Mouse (Mus musculus) left cerebral cortex, postnatal 10 days (tissue): ENCODE results near the gene Lztr1. TPM values are rescaled to one million over a fixed set of nuclear protein-coding genes. Genes with fewer than 3 reads are reported as not detected.
"Not testable (repeated sequence)": the region's sequence is repeated elsewhere in the genome, so short reads cannot be mapped to it uniquely, and the experiment has no call there.

Experiments
- DNase-seq, 2 experiments: peaks; one replicate each; pipeline ENCODE4 v3.0.0; 2021 to 2022; ENCODE audit warnings: low spot score in 2 of 2, mixed read lengths in 1 of 2; ENCODE audit errors: extremely low spot score in 1 of 2
- intact Hi-C: fragments of 180-260 bp; cut with DNase I; formaldehyde crosslinking; loops from one replicate; pipeline ENCODE4 v1.15.1; 2025
- total RNA-seq, 2 experiments: library from RNA; stranded (reverse); gene quantifications; 2 replicates each; pipeline ENCODE4 v1.2.3; 2021

Lztr1 gene
- total RNA-seq, 2 experiments from 2014 or later: 162 to 169 TPM

DNA sequence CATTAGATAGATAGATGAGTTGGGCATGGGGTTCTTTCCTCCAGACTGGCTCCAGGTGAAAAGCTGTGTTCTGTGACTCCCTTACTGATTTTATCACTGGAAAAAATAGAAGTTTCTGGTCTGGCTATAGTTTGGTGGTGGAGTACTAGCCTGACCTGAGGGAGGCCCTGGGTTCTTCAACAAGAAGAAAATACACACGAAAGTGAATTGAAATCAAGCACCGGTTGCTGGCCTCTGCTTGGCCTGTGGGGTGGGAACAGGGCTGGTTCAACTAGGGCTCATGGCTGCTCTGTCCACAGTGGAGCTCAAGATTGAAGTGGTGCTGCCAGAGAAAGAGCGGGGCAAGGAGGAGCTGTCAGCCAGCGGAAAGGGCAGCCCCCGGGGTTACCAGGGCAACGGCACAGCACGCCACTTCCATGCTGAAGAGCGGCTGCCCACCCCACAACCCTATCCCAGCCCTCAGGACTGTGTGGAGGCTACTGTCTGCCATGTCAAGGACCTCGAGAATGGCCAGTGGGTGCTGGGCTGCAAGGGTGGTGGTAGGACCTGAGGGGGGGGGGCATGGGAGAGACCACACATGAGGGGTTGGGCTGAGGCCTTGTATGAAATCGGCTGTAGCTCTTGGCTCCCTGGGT is 9.1 kb upstream of the Lztr1 start:
- intact Hi-C loops: no loop called here
- peak in 1 of 2 experiments; percentile 81 for DNase-seq

DNA sequence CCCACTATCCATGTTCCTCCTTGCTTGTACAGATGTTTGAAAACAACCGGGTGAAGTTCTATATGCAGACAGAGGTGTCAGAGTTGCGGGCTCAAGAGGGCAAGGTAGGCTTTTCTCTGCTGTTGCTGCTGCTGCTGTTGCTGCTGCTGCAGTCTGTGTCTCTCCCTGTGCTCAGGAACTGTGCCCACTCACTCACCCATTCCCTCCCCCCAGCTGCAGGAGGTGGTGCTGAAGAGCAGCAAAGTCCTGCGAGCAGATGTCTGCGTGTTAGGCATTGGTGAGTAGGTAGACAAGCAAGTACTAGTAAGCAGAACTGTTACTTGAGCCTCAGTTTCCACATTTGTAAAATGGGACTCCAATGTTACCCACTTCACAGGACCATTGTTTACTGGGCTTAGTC is 5.8 kb upstream of the Lztr1 start:
- intact Hi-C loops: no loop called here
- DNase-seq: no peak

DNA sequence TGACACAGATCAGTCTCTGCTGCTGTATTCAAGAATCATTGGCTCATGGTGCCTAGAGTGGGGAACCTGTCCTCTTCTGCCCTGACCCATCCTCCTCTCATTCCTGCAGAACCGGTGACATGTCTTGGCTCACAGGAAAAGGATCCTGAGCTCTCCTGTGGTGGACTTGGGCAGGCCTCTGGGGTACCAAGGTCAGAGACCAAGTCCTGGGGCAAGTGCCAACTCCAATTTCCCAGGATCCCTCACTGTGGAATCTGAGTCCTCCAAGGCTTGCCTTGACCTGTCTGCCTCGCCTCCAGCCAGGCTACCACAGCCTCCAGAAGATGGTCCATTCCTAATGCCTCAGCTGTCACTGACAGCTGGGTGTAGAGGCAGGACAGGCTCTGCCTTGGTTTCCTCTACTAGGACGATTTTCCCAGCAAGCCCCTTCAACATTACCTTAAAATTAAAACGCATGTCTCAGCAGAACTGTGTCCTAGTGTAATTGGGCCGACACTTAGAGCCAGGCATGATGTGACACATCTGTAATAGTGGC is 1.4 kb upstream of the Lztr1 start:
- DNase-seq: no peak
- intact Hi-C loops: no loop called here

DNA sequence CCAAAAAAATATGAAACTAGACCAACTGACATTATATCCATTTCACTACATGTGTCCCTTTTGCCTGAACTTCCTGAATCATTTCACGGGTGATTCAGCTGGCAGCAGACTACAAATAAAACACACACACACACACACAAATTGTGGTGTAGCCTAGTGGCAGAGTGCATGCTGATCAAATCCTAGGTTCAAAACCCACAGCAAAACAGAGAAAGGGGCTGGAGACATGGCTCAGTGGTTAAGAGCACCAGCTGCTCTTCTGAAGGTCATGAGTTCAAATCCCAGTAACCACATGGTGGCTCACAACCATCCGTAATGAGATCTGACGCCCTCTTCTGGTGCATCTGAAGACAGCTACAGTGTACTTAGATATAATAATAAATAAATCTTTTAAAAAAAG is 457 bp upstream of the Lztr1 start:
- intact Hi-C loops, DNase-seq: not testable (repeated sequence)

DNA sequence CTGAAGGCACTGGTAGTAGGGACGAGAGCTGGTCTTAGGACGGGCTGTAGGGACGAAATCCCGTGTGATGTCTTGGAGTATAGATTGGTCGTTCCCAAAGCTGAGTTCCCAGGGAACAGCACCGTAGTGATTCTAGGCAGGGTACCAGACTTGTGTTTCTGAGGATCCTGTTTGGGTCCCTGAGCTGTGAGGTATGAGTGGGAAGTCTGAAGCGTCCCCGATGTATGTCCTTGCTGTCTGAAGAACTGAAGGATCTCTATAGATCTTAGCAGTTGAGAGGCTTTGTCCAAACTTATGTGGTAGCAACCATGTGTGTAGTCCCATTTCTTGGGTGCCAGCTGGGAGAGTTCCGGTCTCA is 731 bp downstream of the Lztr1 start:
- intact Hi-C loops: no loop called here
- no peak for DNase-seq

DNA sequence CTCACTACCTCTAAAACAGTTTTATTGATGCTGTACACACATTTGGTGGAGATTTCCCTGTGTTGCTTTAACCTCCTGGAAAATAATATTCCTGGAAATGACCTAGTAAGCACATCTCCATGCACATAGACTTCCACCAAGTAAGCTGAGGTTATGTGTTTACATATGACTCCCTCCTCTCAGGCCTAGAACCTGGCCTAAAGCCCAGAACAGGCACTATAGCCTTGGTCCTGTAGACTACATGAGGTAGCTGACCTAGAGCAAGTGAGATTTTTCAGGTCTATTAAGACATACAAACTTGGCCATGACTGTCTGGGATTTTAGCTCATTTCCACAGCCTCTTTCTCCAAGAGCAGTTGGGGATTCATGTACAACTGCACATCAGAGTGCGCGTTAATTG is 1.7 kb downstream of the Lztr1 start:
- no peak for DNase-seq
- intact Hi-C loops: no loop called here

DNA sequence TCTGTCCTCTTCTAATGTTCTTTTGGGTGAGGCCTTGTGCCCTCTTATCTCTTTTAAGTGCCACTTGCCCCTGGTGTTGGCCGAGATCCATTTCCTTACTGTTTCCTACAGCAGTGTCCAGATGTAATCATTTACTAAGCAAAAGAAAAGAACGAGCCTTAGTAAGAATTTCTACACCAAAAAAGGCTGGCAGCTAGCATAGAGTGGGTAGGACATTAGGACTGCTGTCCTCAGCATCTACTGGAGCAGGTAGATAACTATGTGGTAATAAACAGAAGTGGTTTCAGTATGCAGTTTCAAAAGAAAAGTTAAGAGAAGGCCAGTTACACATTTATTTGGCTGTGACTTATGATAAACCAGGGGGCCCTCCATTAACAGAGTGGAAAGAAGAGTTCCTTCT is 2.2 kb downstream of the Lztr1 start:
- DNase-seq: no peak
- intact Hi-C loops: no loop called here

DNA sequence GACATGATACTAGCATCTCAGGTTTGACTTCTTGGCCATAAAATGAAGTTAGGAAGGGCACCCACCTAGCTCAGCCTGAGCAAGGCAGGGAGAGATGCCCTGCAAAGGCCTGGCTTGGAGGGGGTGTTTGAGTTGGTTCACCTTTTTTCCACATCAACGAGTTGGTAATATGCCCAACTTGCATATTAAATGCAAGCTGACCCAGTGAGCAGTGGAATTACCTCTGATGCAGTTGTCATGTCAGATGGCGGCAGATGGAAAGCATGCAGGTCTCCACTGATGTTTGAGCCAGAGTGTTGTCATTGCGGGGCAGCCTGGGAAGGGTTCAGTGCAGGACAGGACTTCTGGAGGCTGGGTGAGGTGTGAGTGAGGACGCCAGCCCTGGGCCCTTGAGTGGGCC is 2.9 kb downstream of the Lztr1 start:
- intact Hi-C loops: no loop called here
- DNase-seq: no peak

DNA sequence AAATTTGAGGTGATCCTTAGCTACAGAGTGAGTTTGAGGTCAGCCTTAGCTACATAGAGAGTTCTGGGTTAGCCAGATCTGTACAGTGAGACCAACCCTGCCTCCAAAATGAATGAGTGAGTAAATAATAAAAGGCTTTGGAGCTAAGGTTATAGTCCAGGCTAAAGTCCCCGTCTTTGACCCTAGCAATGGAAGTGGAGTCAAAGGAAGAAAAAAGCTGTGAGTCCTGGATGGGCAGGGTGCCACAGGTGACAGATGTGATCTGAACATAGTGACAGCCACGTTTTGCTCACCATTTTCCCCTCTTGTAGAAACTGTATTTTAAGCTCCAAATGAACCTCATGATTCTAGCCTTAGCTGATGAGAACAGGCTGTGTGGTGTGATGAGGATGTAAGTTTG is 10.4 kb downstream of the Lztr1 start:
- no peak for DNase-seq
- intact Hi-C loops: no loop called here

DNA sequence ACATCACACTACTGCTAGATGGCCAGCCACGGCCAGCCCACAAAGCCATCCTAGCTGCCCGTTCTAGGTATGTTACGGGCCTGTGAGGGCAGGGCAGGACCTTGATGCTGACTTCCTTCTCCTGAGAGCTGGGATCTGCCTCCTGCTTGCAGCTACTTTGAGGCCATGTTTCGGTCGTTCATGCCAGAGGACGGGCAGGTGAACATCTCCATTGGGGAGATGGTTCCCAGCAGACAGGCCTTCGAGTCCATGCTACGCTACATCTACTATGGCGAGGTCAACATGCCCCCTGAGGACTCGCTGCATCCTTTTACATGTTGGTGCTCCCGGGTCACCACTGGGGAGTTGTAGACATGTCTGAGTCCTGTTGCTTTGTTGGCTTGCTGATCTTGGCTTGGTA is 15.7 kb downstream of the Lztr1 start:
- intact Hi-C loops: no loop called here
- DNase-seq: no peak

DNA sequence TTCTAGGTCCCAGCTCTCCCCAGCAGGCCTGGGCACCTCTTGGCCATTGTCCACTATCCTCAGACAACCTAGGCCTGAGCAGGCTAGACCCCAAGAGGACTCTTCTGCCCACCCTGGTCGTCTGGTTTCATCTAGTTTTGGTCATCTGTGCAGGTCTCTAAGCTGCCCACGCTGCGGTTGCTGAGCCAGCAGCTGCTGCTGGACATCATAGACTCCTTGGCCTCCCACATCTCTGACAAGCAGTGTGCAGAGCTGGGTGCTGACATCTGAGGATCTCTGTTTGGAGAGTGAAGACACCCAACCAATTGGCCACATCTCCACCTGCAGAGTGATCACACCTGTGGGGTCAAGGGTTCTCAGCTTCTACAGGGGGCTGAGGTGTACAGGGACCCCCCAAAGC is 17.0 kb downstream of the Lztr1 start:
- intact Hi-C loops: no loop called here

DNA sequence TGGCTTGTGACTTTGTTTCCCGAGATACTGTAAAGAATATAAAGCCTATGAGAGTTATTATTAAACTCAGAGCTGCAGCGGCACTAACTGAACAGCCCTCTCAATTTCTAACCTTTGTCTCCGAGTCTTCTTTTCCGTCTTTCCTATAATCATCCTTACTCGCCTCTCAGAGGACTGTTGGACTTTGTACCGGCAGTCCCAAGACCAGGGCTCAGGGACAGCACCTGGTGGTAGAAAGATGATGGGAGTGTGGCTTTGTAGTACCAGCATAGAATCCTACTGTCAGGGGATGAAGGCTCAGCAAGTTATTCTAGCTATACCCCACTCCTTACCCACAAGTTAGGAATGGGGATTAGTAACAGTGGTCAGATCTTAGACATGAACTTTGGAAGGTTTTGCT is 17.7 kb downstream of the Lztr1 start:
- intact Hi-C loops: no loop called here
- DNase-seq: no peak

More for the DNA sequence above, 17.0 kb downstream of the Lztr1 start:
- DNase-seq: no peak

DNA sequence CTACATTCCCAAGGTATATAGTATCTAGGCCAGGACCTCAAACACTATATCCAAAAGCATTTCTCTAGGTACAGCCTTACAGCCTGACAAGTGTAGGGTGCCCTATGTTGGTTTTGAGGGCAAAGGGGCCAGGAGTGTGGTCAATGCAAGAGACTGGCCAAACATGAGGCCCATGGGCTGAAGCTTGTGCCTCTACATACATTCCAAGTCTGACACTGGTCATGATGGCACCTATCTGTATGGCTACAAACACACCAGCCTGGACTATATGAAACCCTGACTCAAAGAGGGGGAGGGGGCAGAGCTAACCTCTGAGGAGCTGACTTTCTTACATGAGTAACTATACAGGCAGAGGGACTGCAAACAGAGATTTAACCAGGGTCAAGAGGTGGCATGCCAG is 19.1 kb downstream of the Lztr1 start:
- no peak for DNase-seq
- intact Hi-C loops: no loop called here

DNA sequence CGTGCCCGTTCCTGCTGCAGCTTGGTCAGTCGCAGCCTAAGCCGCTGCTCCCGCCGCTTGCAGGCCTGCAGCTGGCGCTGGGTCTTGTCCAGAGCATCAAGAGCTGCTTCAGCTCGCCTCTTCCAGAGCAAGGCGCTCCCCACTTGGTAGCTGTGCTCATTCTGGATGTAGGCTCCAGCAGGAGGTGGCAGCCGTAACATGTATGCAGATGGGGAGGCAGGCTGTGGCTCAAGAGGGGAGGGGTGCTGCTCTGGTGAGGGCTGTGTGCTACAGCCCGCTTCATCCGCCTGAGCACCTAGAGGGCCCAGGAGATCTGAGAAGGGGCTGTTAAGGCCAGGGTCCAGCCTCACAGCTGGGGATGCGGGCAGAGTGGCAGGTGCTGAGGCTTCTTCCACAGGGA is 19.8 kb downstream of the Lztr1 start:
- intact Hi-C loops: no loop called here
- DNase-seq: no peak

DNA sequence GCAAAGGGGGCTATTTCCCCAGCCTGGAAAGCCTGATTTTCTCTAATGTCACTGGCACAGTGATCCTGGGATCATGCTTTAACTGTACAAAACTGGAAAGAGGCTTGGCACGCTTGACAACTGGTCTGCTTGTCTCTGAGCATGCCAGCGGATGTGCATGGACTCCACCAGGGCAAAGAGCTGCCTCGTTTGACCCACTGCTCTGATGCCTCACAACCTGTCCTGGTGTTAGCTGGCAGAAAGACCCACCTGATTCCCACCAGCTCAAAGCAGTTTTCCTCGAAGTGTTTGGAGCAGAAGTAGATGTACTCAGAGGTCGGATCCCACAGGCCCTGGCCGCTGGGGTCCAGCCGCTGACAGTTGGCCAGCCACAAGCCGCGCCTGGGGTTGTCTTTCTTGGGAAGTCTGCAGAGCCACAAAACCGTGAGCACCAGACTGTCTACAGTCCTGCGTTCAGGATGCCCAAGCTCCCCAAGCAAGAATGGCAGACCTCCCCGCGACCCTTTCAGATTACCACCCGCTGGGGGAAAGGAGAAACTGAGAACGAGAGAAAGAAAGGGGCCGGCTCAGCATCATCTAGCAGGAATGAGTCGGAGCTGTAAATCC is 21.6 kb downstream of the Lztr1 start:
- no peak for DNase-seq
- intact Hi-C loops: no loop called here

DNA sequence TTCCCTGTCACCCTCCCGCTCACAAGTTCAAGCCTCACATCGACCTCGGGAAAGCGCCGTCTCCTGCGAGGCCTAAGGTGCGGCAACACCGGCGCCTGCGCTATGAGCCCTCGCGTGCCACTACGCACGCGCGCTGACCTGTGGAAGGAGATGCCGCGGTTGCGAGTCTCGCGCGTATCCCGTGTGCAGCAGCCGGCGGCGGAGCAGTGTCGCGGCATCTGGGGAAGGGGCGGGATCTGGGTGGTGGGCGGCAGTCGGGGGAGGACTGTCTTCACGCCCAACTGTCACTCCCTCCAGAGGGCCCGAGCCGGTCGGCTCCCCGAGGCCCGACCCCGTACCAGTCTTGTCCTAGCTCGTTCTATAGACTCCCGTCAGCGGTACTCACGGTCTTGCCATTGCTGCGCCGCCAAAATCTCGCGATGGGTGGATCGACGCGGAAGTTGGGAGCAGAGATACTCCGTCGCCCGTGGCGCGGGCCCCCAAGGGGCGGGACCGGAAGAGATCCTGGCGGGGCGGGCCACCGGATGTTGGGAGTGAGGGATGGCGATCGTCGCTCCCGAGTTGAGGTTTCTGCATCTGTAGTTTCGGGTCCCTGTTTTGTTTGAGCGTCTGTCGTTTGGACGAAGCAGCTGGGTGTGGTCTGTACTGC is 22.3 kb downstream of the Lztr1 start, which contains the start of gene Thap7:
Thap7 (minus strand) TSS at position 497 of the 649 bp plus-strand sequence.
- DNase-seq: peak; percentile 94 to 98
- intact Hi-C loops: no loop called here

DNA sequence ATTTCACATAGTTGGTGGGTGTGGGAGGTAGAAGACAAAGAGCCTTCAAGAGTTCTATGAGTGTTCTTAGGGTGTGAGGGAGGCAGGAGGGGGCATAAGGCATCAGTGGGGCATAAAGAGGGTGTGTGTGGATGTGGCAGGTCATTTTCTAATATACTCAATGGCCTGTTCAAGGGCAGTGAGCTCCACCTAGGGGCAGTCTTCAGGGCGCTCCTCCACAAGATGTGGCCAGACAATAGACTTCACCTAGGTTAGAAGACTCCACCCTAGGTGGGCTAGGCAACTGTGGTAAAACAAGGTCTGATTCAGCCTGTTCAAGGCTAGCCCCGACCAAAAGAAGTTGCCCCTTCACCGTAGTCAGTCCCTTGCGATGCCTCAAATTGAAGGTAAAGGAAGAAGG is 23.8 kb downstream of the Lztr1 start:
- intact Hi-C loops: no loop called here
- DNase-seq: no peak

DNA sequence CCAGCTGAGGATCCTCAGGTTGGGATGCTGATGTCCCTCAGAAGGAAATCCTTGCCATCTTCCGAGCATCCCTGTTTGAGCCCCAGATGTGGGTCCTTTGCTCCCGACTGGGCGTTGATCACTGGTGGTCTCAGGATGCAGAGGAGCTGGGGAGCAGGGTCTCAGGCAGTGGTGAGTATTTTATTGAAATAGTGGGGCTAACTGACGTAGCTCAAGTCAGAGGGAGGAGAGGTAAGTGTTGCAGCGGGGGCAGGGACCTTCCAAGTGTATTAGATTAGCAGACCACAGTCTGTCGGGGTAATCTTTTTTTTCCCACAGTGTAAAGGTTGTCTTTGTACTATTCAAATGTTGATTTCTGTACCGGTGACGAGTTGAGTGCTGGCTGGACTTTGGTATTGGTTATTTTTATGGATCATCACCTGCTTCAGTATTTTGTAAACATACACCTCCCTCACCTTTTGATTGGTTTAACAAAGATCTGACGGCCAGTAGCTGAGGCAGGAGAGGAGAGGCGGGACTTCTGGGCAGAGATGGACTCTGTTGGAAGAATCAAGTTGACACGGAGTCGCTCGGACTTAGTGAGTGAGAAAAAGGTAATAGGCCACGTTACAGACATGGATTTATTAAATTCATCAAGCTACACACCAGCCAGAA is 24.3 kb downstream of the Lztr1 start:
- no peak for DNase-seq
- intact Hi-C loops: no loop called here

DNA sequence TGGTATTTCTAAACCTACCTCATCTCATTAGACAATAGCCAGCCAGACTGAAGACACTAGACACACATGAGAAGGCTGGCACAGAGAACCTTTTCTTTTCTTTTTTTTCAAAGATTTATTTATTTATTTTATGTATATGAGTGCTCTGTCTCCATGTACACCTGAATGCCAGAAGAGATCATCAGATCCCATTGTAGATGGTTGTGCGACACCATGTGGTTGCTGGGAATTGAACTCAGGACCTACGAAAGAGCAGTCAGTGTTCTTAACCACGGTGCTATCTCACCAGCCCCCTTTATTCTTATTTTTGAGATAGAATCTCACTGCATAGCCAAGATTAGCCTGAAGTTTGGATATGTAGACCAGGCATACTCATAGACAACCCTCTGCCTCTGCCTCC is 28.1 kb downstream of the Lztr1 start:
- DNase-seq: no peak
- intact Hi-C loops: no loop called here

DNA sequence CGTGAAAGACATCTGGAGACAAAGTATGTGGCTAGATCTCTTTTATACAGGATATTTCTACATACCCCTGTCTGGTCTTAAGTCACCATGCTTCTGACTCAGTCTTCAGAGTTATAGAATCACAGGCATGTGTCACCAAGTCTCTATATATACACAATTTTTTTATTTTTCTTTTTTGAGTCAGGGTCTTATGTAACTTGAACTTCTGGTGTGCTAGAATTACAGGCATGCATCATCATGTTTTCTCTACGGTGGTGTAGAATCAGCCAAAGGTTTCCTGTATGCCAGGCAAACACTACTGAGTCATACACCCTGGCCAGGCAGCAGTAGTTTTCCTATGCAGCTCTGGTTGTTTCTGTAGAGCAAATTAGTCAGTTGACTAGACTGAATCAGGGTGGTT is 34.1 kb downstream of the Lztr1 start:
- intact Hi-C loops: no loop called here
- DNase-seq: no peak
